Mouse (Mus musculus): Measurements from ENCODE around the gene Exoc7. TPM values are rescaled to one million over a fixed set of nuclear protein-coding genes. Genes with fewer than 3 reads are reported as not detected.

The Exoc7 gene
- total RNA-seq (2021), result 50.5 and 62.8 TPM in 2 replicates
- long read RNA-seq, experiment 1, transcript Exoc7-202 (18 exons, 3,205 nt), result major isoform, 77 of 104 reads
- long read RNA-seq, experiment 1, transcript Exoc7-203 (19 exons, 3,298 nt), result minor isoform, 5 of 104 reads
- long read RNA-seq, experiment 1, partial matches to known transcripts, result 8 of 104 reads
- long read RNA-seq, experiment 1, other reads (novel, unspliced or antisense), result 14 of 104 reads
- long read RNA-seq, experiment 2, transcript Exoc7-202 (18 exons, 3,205 nt), result major isoform, 50 of 65 reads
- long read RNA-seq, experiment 2, partial matches to known transcripts, result 4 of 65 reads
- long read RNA-seq, experiment 2, other reads (novel, unspliced or antisense), result 9 of 65 reads

DNA sequence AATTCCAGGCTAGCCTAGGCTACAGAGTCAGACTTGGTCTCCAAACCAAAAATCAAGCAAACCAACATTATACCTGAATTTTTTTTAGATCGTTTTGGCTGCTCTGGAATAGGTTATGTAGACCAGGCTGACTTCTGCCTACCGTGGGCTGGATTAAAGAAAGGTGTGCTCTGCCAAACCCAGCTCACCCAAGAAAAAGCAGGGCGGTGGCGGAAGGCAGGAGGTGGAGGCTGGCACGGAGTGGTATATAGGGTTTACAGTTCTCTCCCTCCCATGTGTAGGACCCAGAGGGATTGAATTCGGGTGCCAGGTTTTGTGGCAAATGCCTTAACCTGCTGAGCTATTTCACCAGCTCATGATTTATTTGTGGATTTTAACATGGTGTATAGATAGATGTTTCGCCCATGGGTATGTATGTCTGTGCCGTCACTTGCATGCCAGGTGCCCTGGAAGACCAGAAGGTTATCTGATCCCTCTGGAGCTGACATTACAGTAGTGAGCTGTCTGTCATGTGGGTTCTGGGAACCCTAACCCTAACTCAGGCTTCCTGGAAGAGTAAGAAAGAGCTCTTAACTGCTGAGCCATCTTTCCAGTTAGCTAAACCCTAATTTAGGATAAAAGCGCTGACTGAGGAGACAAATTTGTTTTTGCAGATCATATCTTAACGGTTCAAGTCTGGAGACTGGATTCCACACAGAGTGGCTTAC lies at the start of gene Exoc7:
TSS of gene Exoc7 (minus strand) at position 215 of the 707 bp plus-strand sequence.
- no peak for DNase-seq

DNA sequence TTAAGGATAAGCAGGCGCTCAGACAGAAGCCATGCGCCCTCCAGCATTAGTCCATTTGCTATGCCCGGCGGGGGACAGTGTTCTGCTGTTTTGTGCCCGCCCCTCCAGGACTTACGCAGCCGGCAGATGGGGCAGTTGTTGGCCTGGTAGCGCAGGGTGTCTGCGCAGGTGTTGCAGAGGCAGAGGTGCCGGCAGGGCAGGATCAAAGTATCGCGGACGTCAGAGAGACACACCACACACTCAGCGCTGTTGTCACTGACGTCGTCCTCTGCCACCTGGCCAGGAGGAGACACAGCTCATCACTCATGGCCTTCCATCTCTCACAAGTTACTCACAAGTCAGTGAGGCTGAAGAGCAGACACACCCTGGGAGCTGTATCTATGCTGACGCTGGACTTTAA lies 47.5 kb upstream of the Exoc7 start:
- DNase-seq, result peak; percentile 37

DNA sequence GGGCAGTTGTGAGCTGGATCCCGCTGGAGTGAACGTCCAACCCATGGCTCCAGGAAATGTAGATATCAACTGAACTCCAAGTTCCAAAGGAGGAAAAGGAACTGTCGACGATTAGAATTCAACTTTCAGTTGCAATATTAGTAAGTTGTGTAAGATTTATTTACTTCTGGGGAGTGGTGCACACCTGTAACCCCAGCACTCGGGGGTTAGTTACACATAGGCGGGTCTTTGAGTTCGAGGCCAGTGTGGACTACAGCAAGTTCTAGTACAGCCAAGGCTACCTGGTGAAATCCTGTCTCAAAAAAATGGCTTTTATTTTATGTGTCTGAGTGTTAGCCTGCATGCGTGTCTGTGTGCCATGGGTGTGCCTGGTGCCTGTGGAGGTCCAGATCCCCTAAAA lies 46.5 kb upstream of the Exoc7 start:
- no peak for DNase-seq

DNA sequence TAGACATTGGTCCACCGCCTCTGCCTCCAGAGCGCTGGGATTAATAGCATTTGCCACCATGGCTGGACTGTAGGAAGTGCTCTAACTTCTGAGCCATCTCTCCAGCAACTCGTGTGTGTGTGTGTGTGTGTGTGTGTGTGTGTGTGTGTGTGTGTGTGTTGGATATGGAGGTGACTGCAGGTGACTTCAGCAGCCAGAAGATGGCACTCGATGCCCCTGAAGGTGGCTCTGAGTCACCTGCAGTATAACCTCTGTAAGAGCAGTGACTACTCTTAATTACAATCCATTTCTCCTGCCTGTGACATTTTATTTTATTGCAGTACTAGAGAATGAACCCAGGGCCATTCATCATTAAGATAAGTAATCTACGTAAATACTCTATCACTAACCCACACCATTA lies 44.3 kb upstream of the Exoc7 start:
- DNase-seq, result no peak

GRCm38 (mm10) chr11:116347955-116348354 lies 40.9 kb upstream of the Exoc7 start:
- no peak for DNase-seq

DNA sequence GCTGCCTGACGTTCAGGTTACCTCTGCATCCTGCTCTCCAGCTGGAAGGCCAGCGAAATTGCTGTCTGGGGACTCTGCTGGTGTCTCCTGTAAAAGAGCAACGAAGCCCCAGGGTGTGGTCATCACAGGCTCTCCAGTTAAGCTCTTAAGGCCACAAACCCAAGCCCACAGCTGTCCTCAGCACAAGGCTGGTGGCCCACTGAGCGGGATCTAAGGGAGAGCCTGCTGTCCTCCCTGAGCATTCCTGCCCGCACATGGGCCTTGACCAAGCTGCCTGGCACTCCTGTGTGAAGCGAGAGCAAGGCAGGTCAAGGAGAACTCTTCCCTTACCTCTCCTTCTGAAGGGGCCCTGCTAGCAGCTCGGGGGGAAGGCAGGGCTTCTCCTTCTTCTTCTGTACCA lies 40.0 kb upstream of the Exoc7 start:
- DNase-seq, result no peak

DNA sequence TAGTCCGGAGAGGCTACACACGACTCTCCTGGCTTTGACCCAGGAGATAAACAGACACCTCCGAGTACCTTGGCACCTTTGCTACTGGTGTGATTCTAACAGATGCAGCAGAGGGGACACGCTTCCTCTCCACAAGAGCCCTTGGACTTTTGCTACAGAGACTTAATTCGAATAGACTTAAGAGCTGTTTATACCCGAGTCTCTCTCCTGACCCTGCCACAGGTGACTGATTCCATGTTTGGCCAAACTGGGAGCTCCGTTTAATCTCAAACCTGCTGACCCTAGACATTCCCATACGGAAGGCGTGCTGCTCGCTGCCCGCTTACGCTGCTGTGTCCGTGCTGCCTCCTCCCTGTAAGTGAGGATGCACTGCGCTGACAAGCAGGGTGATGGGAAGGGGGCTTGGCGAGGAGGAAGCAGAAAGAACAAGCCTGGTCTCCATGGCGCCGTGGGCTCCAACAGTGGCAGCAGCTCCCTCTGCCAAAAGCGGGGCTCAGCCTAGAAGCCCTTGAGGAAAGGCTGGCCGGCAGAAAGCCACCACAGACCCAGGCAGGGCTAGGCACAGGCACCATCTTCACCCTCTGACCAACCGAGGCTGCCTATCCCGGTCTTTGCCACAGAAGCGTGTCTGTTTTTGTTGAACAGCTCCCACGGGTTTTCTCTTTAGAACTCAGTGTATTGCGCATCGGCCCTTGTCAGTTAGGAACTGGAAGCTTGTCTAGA lies 35.2 kb upstream of the Exoc7 start:
- DNase-seq, result no peak

DNA sequence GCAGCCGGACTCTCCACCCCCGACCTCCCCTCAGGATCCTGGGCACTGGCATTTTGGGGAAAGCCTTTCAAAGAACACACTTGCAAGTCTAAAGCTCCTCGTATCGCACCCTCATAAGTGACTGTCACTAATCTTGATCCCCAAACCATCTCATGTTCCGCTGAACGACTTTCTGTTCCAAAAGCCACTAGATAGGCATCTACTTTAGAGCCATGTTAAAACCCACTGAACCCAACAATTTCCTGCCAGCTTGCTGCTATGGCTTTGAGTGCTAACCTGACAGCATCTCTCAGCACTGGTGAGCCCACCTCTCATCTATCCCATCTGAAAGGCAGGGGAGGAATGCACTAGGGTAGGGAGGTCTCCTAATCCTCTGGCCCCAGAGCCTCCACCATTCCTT lies 30.5 kb upstream of the Exoc7 start:
- no peak for DNase-seq

DNA sequence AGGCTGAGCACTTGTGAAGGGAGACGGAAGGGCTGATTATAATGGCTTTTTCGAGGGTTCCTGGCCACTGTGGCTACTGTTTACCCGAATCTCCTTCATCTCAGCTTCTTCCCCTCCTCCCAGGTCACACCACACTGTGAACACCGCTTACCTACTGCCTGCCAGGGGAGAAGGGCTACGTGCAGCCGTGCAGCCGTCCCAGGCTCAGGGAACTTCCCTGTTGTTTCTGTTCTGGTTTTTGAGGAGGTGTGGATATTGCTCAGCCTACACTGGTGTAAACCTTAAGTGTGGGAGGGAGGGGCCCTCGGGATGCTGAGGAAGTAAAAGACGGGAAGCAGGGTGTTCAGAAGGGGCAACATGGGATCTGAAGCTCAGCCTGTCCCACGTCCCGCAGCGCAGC lies 30.0 kb upstream of the Exoc7 start:
- DNase-seq, result no peak

GRCm38 (mm10) chr11:116336393-116336792 lies 29.4 kb upstream of the Exoc7 start:
- DNase-seq, result no peak

- peak; percentile 98 for DNase-seq
Measured at GRCm38 (mm10) chr11:116335244-116336036, 28.4 kb upstream of the Exoc7 start, which contains the start of gene Foxj1. Gene Foxj1, minus strand, starts transcription at chr11:116335399.

GRCm38 (mm10) chr11:116334417-116334782 lies 27.4 kb upstream of the Exoc7 start:
- no peak for DNase-seq

- DNase-seq, result no peak
Measured at GRCm38 (mm10) chr11:116333526-116334416, 26.7 kb upstream of the Exoc7 start.

DNA sequence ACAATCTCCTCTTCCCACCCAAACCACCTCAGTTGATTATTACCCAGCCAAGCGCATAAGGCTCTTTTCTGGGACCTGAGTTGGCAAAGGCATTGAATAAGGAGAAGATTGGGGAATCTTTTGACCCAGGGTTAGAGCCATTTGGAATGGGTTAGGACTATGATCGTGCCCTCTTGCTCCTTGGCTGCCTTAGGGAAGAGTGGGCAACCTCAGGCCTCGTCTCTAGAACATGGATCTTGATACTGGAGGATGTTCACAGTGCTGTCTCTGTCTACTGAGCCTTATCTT lies 25.9 kb upstream of the Exoc7 start:
- no peak for DNase-seq

DNA sequence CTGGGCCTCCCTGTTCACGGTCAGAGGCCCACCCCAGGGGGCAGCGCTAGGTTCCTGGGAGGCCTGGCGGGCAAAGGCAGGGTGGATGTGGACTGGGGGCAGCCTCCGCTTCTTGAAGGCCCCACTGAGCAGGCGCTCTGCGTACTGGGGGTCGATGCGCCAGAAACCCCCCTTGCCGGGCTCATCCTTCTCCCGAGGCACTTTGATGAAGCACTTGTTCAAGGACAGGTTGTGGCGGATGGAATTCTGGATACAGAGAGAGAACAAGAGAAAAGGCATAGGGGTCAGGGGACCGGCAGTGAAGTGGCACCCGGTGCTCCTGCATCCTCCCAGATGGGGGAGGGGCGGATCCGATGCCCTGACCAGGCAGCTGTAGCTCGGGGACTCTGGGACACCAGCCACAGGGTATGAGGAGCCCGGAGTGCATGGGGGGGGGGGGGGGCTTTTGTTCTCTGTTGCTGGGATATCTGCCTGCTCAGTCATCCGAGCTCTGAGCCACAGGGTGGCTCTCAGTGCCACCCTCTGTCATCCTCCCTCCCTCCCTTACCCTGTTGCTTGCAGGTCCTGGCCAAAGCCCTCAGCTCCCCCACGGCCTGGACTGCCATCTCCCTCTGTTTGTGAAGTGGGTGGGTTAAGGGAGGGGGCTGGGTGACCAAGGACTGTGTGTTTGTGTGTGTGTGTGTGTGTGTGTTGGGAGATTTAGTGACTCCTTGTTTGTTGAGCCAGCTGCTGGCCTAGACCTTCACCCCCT lies 25.4 kb upstream of the Exoc7 start:
- DNase-seq, result peak; percentile 45

DNA sequence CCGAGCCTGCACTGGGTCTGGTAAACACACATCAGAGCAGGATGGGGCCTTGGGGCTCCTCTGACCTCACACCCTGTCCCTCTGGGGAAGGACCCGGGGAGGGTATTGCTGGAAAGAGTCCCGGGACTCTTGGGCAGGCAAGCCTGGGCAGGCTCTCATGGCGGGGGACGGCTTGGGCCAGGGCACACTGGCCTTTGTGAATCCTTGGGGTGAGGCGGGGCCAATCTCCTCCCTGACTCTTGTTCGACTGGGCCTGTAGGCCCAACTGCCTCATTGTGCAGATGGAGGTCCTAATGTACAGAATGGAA lies 23.1 kb upstream of the Exoc7 start:
- DNase-seq, result no peak

DNA sequence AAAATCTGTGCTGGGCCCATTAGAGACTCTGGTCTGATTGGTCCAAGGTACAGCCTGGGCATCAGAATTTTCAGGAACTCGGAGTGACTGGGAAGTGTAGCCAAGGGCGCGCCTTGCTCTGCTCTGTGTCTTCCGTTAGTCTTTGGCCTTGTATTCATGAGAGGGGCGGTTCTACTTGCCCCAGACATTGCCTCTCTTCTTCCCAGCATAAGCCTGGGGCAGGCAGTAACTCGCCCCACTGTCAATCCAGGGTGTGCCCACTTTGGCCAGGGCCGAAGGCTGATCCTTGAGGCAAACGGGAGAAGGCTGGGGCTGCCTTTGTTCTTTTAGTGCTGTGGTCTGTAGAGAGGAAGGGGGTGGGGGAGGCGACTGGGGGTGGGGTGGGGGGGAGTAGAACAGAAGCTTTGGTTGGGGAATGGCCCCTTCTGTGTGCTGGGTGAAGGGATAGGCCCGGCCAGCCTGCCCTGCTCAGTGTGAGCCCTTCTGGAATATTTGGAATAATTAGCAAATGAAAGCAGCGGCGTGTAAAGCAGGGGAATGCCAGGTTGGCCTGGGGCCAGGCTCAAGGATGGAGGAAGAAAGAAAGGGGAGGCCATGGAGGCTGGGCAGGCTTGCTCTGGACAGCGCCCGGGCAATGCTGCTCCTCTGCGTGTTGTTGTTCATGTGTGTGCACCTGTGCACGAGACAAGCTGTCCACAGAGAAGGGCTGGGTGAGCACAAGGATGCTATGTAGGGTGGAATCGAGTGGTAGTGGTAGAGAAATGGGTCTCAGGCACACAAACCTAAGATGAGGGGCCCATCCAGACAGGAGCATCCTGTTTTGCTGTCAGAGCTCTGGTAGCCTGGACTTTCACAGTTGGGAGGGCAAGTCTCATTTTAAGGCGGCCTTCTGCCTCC lies 22.5 kb upstream of the Exoc7 start:
- no peak for DNase-seq

GRCm38 (mm10) chr11:116326963-116327603 lies 20.1 kb upstream of the Exoc7 start:
- no peak for DNase-seq
